Mouse (Mus musculus): Measurements from ENCODE around the gene Olfr33. TPM values are rescaled to one million over a fixed set of nuclear protein-coding genes. Genes with fewer than 3 reads are reported as not detected.

Gene Olfr33
- polyA plus RNA-seq, 2 experiments, result not detected

DNA sequence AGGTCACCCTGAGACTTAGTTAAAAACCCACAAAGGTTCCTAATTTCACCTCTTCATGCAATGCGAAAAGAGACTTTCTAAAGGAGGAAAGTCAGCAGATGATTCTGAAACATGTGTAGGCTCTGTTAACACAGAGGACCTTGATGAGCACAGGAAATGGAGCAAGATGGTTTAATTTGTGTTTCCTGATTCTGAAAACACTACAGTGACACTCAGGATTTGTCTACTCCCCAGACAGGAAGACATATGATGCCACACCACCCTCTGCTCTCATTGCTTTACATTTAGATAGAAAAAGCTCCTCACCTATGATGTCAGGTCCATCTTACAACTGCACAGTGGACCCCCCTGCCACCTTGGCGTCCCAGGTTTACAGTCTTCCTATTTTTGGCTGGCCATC is 42.6 kb downstream of the Olfr33 start:
- Histone ChIP-seq H3K27me3 (ENCODE audit: control insufficient read depth, insufficient read depth, low read length) (no peaks in the 10 kb centered on the region), H3K4me1 (ENCODE audit: control insufficient read depth, insufficient read depth, low read length) (no peaks in the 10 kb centered on the region), H3K27ac (replicated peaks; ENCODE audit: low read depth, low read length) (no peak overlapping the region), H3K9ac (ENCODE audit: low read depth, low read length, severe bottlenecking) (no peak overlapping the region), H3K36me3 (ENCODE audit: control insufficient read depth, insufficient read depth, low read length) (0 out of 2 replicates have a peak, but pooled peaks cover 3% of the 10 kb centered on the region), H3K4me2 (replicated peaks; ENCODE audit: low read depth, low read length, severe bottlenecking) (no peak overlapping the region), H3K4me3 (replicated peaks; ENCODE audit: low read length) (no peak overlapping the region), H3K9me3 (ENCODE audit: control insufficient read depth, low read length) (no peaks in the 10 kb centered on the region)
- WGBS, result 82% methylated on average over 2 of the region's 2 CpGs
- DNase-seq (ENCODE audit: low spot score) (no peak), ATAC-seq (ENCODE audit: low FRiP score, low read depth) (no peak)
- TF ChIP-seq POLR2A (IDR thresholded peaks at IDR 0.05; ENCODE audit: borderline replicate concordance, extremely low read depth, insufficient read depth, insufficient read length), result no peak

- Histone ChIP-seq H3K9ac (ENCODE audit: low read depth, low read length, severe bottlenecking) (no peak overlapping the region), H3K36me3 (ENCODE audit: control insufficient read depth, insufficient read depth, low read length) (no peaks in the 10 kb centered on the region), H3K4me1 (ENCODE audit: control insufficient read depth, insufficient read depth, low read length) (no peaks in the 10 kb centered on the region), H3K4me2 (replicated peaks; ENCODE audit: low read depth, low read length, severe bottlenecking) (no peak overlapping the region), H3K9me3 (ENCODE audit: control insufficient read depth, low read length) (no peaks in the 10 kb centered on the region), H3K27me3 (ENCODE audit: control insufficient read depth, insufficient read depth, low read length) (no peaks in the 10 kb centered on the region), H3K27ac (replicated peaks; ENCODE audit: low read depth, low read length) (no peak overlapping the region), H3K4me3 (replicated peaks; ENCODE audit: low read length) (no peak overlapping the region)
- 30% methylated on average over 2 of the region's 2 CpGs for WGBS
- DNase-seq (ENCODE audit: low spot score), result peak; percentile 17
- ATAC-seq (ENCODE audit: low FRiP score, low read depth), result no peak
- no peak for TF ChIP-seq POLR2A (IDR thresholded peaks at IDR 0.05; ENCODE audit: borderline replicate concordance, extremely low read depth, insufficient read depth, insufficient read length)
These were observed 53.5 kb downstream of the Olfr33 start for GRCm38 (mm10) chr7:102665378-102665777.

GRCm38 (mm10) chr7:102664599-102664998 is 54.3 kb downstream of the Olfr33 start, which contains the start of gene Olfr556:
Gene Olfr556, plus strand, starts transcription at chr7:102664899.
- 65% methylated on average over 3 of the region's 3 CpGs for WGBS
- no peak within 1 kb of the TSS for H3K9ac ChIP-seq (ENCODE audit: low read depth, low read length, severe bottlenecking)
- H3K27me3 ChIP-seq (ENCODE audit: control insufficient read depth, insufficient read depth, low read length), result no peaks in the 10 kb centered on the region
- H3K4me2 ChIP-seq (replicated peaks; ENCODE audit: low read depth, low read length, severe bottlenecking), result no peak within 1 kb of the TSS
- H3K4me1 ChIP-seq (ENCODE audit: control insufficient read depth, insufficient read depth, low read length), result no peaks in the 10 kb centered on the region
- H3K27ac ChIP-seq (replicated peaks; ENCODE audit: low read depth, low read length), result no peak within 1 kb of the TSS
- no peak within 1 kb of the TSS for H3K4me3 ChIP-seq (replicated peaks; ENCODE audit: low read length)
- ATAC-seq (ENCODE audit: low FRiP score, low read depth), result no peak
- H3K9me3 ChIP-seq (ENCODE audit: control insufficient read depth, low read length), result no peaks in the 10 kb centered on the region
- no peak for TF ChIP-seq POLR2A (IDR thresholded peaks at IDR 0.05; ENCODE audit: borderline replicate concordance, extremely low read depth, insufficient read depth, insufficient read length)
- no peaks in the 10 kb centered on the region for H3K36me3 ChIP-seq (ENCODE audit: control insufficient read depth, insufficient read depth, low read length)
- DNase-seq (ENCODE audit: low spot score), result no peak

Other genes with a start within 250 kb of the Olfr33 start
Only the 30 nearest of the 32 such genes appear.
- not detected in 2 replicates for gene Olfr543, start 237.4 kb downstream of the Olfr33 start, polyA plus RNA-seq (2012; rRNA removed)
- 0.36 and 0.44 TPM in 2 replicates for gene Olfr543, start 237.4 kb downstream of the Olfr33 start, polyA plus RNA-seq (2014; fragmentation: Nextera tagmentation; extraction: Ambion mirVana)
- not detected in 2 replicates for gene Olfr544, start 230.8 kb downstream of the Olfr33 start, polyA plus RNA-seq (2012; rRNA removed)
- gene Olfr544, start 230.8 kb downstream of the Olfr33 start, polyA plus RNA-seq (2014; fragmentation: Nextera tagmentation; extraction: Ambion mirVana), result 0.11 and 0.18 TPM in 2 replicates
- not detected in 2 replicates for gene Olfr545, start 219.5 kb downstream of the Olfr33 start, polyA plus RNA-seq (2012; rRNA removed)
- gene Olfr545, start 219.5 kb downstream of the Olfr33 start, polyA plus RNA-seq (2014; fragmentation: Nextera tagmentation; extraction: Ambion mirVana), result not detected in 2 replicates
- not detected in 2 replicates for gene Olfr547, start 184.3 kb downstream of the Olfr33 start, polyA plus RNA-seq (2012; rRNA removed)
- gene Olfr547, start 184.3 kb downstream of the Olfr33 start, polyA plus RNA-seq (2014; fragmentation: Nextera tagmentation; extraction: Ambion mirVana), result not detected in 2 replicates
- not detected in 2 replicates for gene Olfr548-ps1, start 178.2 kb downstream of the Olfr33 start, polyA plus RNA-seq (2012; rRNA removed)
- not detected in 2 replicates for gene Olfr548-ps1, start 178.2 kb downstream of the Olfr33 start, polyA plus RNA-seq (2014; fragmentation: Nextera tagmentation; extraction: Ambion mirVana)
- not detected in 2 replicates for gene Olfr549, start 169.2 kb downstream of the Olfr33 start, polyA plus RNA-seq (2012; rRNA removed)
- not detected in 2 replicates for gene Olfr549, start 169.2 kb downstream of the Olfr33 start, polyA plus RNA-seq (2014; fragmentation: Nextera tagmentation; extraction: Ambion mirVana)
- 3.4 and 4.0 TPM in 2 replicates for gene Trim21, start 153.6 kb downstream of the Olfr33 start, polyA plus RNA-seq (2012; rRNA removed)
- gene Trim21, start 153.6 kb downstream of the Olfr33 start, polyA plus RNA-seq (2014; fragmentation: Nextera tagmentation; extraction: Ambion mirVana), result 0.81 and 1.2 TPM in 2 replicates
- not detected in 2 replicates for gene Olfr550, start 147.6 kb downstream of the Olfr33 start, polyA plus RNA-seq (2012; rRNA removed)
- gene Olfr550, start 147.6 kb downstream of the Olfr33 start, polyA plus RNA-seq (2014; fragmentation: Nextera tagmentation; extraction: Ambion mirVana), result not detected in 2 replicates
- not detected in 2 replicates for gene Olfr551, start 127.2 kb downstream of the Olfr33 start, polyA plus RNA-seq (2012; rRNA removed)
- gene Olfr551, start 127.2 kb downstream of the Olfr33 start, polyA plus RNA-seq (2014; fragmentation: Nextera tagmentation; extraction: Ambion mirVana), result not detected in 2 replicates
- not detected in 2 replicates for gene Olfr552, start 121.3 kb downstream of the Olfr33 start, polyA plus RNA-seq (2012; rRNA removed)
- not detected in 2 replicates for gene Olfr552, start 121.3 kb downstream of the Olfr33 start, polyA plus RNA-seq (2014; fragmentation: Nextera tagmentation; extraction: Ambion mirVana)
- gene Olfr553, start 100.9 kb downstream of the Olfr33 start, polyA plus RNA-seq (2012; rRNA removed), result not detected in 2 replicates
- not detected in 2 replicates for gene Olfr553, start 100.9 kb downstream of the Olfr33 start, polyA plus RNA-seq (2014; fragmentation: Nextera tagmentation; extraction: Ambion mirVana)
- gene Olfr554, start 80.6 kb downstream of the Olfr33 start, polyA plus RNA-seq (2012; rRNA removed), result not detected in 2 replicates
- gene Olfr554, start 80.6 kb downstream of the Olfr33 start, polyA plus RNA-seq (2014; fragmentation: Nextera tagmentation; extraction: Ambion mirVana), result not detected in 2 replicates
- gene Olfr555, start 60.2 kb downstream of the Olfr33 start, polyA plus RNA-seq (2012; rRNA removed), result not detected in 2 replicates
- gene Olfr555, start 60.2 kb downstream of the Olfr33 start, polyA plus RNA-seq (2014; fragmentation: Nextera tagmentation; extraction: Ambion mirVana), result not detected in 2 replicates
- gene Olfr556, start 54.2 kb downstream of the Olfr33 start, polyA plus RNA-seq (2012; rRNA removed), result not detected in 2 replicates
- not detected in 2 replicates for gene Olfr556, start 54.2 kb downstream of the Olfr33 start, polyA plus RNA-seq (2014; fragmentation: Nextera tagmentation; extraction: Ambion mirVana)
- gene Trim68, start 31.7 kb downstream of the Olfr33 start, polyA plus RNA-seq (2012; rRNA removed), result 38.1 and 41.4 TPM in 2 replicates
- gene Trim68, start 31.7 kb downstream of the Olfr33 start, polyA plus RNA-seq (2014; fragmentation: Nextera tagmentation; extraction: Ambion mirVana), result 13.4 and 15.3 TPM in 2 replicates
- not detected in 2 replicates for gene Olfr557, start 23.2 kb downstream of the Olfr33 start, polyA plus RNA-seq (2012; rRNA removed)
- gene Olfr557, start 23.2 kb downstream of the Olfr33 start, polyA plus RNA-seq (2014; fragmentation: Nextera tagmentation; extraction: Ambion mirVana), result not detected in 2 replicates
- 0.87 and 0.99 TPM in 2 replicates for gene Olfr558, start 16.9 kb downstream of the Olfr33 start, polyA plus RNA-seq (2012; rRNA removed)
- 0.33 and 0.37 TPM in 2 replicates for gene Olfr558, start 16.9 kb downstream of the Olfr33 start, polyA plus RNA-seq (2014; fragmentation: Nextera tagmentation; extraction: Ambion mirVana)
- not detected in 2 replicates for gene Olfr559, start 8.4 kb upstream of the Olfr33 start, polyA plus RNA-seq (2012; rRNA removed)
- gene Olfr559, start 8.4 kb upstream of the Olfr33 start, polyA plus RNA-seq (2014; fragmentation: Nextera tagmentation; extraction: Ambion mirVana), result not detected in 2 replicates
- 0.04 and 0.05 TPM in 2 replicates for gene Olfr560, start 40.3 kb upstream of the Olfr33 start, polyA plus RNA-seq (2012; rRNA removed)
- gene Olfr560, start 40.3 kb upstream of the Olfr33 start, polyA plus RNA-seq (2014; fragmentation: Nextera tagmentation; extraction: Ambion mirVana), result not detected in 2 replicates
- 0.45 and 0.62 TPM in 2 replicates for gene Olfr78, start 40.4 kb upstream of the Olfr33 start, polyA plus RNA-seq (2012; rRNA removed)
- gene Olfr78, start 40.4 kb upstream of the Olfr33 start, polyA plus RNA-seq (2014; fragmentation: Nextera tagmentation; extraction: Ambion mirVana), result 0.07 and 0.18 TPM in 2 replicates
- gene Olfr561, start 52.2 kb upstream of the Olfr33 start, polyA plus RNA-seq (2012; rRNA removed), result not detected in 2 replicates
- gene Olfr561, start 52.2 kb upstream of the Olfr33 start, polyA plus RNA-seq (2014; fragmentation: Nextera tagmentation; extraction: Ambion mirVana), result not detected in 2 replicates
- gene Olfr564, start 84.4 kb upstream of the Olfr33 start, polyA plus RNA-seq (2012; rRNA removed), result not detected in 2 replicates
- not detected in 2 replicates for gene Olfr564, start 84.4 kb upstream of the Olfr33 start, polyA plus RNA-seq (2014; fragmentation: Nextera tagmentation; extraction: Ambion mirVana)
- gene Olfr566, start 139.7 kb upstream of the Olfr33 start, polyA plus RNA-seq (2012; rRNA removed), result not detected in 2 replicates
- not detected in 2 replicates for gene Olfr566, start 139.7 kb upstream of the Olfr33 start, polyA plus RNA-seq (2014; fragmentation: Nextera tagmentation; extraction: Ambion mirVana)
- gene Olfr568, start 158.1 kb upstream of the Olfr33 start, polyA plus RNA-seq (2012; rRNA removed), result not detected in 2 replicates
- gene Olfr568, start 158.1 kb upstream of the Olfr33 start, polyA plus RNA-seq (2014; fragmentation: Nextera tagmentation; extraction: Ambion mirVana), result not detected in 2 replicates
- gene Olfr569, start 171.8 kb upstream of the Olfr33 start, polyA plus RNA-seq (2012; rRNA removed), result not detected in 2 replicates
- gene Olfr569, start 171.8 kb upstream of the Olfr33 start, polyA plus RNA-seq (2014; fragmentation: Nextera tagmentation; extraction: Ambion mirVana), result not detected in 2 replicates
- gene Olfr570, start 175.5 kb upstream of the Olfr33 start, polyA plus RNA-seq (2012; rRNA removed), result not detected in 2 replicates
- not detected in 2 replicates for gene Olfr570, start 175.5 kb upstream of the Olfr33 start, polyA plus RNA-seq (2014; fragmentation: Nextera tagmentation; extraction: Ambion mirVana)
- not detected in 2 replicates for gene Olfr571, start 198.5 kb upstream of the Olfr33 start, polyA plus RNA-seq (2012; rRNA removed)
- gene Olfr571, start 198.5 kb upstream of the Olfr33 start, polyA plus RNA-seq (2014; fragmentation: Nextera tagmentation; extraction: Ambion mirVana), result not detected in 2 replicates
- not detected in 2 replicates for gene Olfr572, start 205.3 kb upstream of the Olfr33 start, polyA plus RNA-seq (2012; rRNA removed)
- gene Olfr572, start 205.3 kb upstream of the Olfr33 start, polyA plus RNA-seq (2014; fragmentation: Nextera tagmentation; extraction: Ambion mirVana), result not detected in 2 replicates
- not detected in 2 replicates for gene Olfr573-ps1, start 223.5 kb upstream of the Olfr33 start, polyA plus RNA-seq (2012; rRNA removed)
- not detected in 2 replicates for gene Olfr573-ps1, start 223.5 kb upstream of the Olfr33 start, polyA plus RNA-seq (2014; fragmentation: Nextera tagmentation; extraction: Ambion mirVana)
- gene Olfr574, start 229.4 kb upstream of the Olfr33 start, polyA plus RNA-seq (2012; rRNA removed), result not detected in 2 replicates
- gene Olfr574, start 229.4 kb upstream of the Olfr33 start, polyA plus RNA-seq (2014; fragmentation: Nextera tagmentation; extraction: Ambion mirVana), result not detected in 2 replicates

All from limb, embryonic 14.5 days (tissue).